Mouse (Mus musculus) limb, embryonic 14.5 days (tissue): ENCODE results near the gene E330009J07Rik. TPM values are rescaled to one million over a fixed set of nuclear protein-coding genes. Genes with fewer than 3 reads are reported as not detected.

Experiments
- ATAC-seq: fragments of 200-750 bp; cut with Nextera tagmentation; 2 replicates; pipeline ENCODE4 v1.8.0; 2017; ENCODE audit warnings: low read depth, moderate number of reproducible peaks, moderate TSS enrichment; ENCODE audit not compliant: low FRiP score
- DNase-seq: peaks from one replicate; pipeline ENCODE4 v3.0.0-alpha.2; 2015; ENCODE audit warnings: low spot score
- H3K27ac ChIP-seq: fragments of 300-500 bp; sonication (generic); replicated peaks from 2 replicates; pipeline ENCODE4 v1.5.1; 2014; ENCODE audit warnings: low read depth, mild to moderate bottlenecking, low read length, moderate library complexity, mixed read lengths
- H3K27me3 ChIP-seq: fragments of 300-500 bp; sonication (generic); 2 replicates; pipeline ENCODE4 v1.6.1; 2014; ENCODE audit warnings: low read length, mixed read lengths; ENCODE audit not compliant: control insufficient read depth, insufficient read depth
- H3K36me3 ChIP-seq: fragments of 300-500 bp; sonication (generic); 2 replicates; pipeline ENCODE4 v1.6.1; 2014; ENCODE audit warnings: mild to moderate bottlenecking, low read length, moderate library complexity, mixed read lengths; ENCODE audit not compliant: control insufficient read depth, insufficient read depth
- H3K4me1 ChIP-seq: fragments of 300-500 bp; sonication (generic); 2 replicates; pipeline ENCODE4 v1.6.1; 2014; ENCODE audit warnings: antibody characterized with exemption, low read length, mixed read lengths; ENCODE audit not compliant: control insufficient read depth, insufficient read depth
- H3K4me2 ChIP-seq: fragments of 300-500 bp; sonication (generic); replicated peaks from 2 replicates; pipeline ENCODE4 v1.6.1; 2014; ENCODE audit warnings: low read depth, mild to moderate bottlenecking, low read length, moderate library complexity; ENCODE audit not compliant: severe bottlenecking
- H3K4me3 ChIP-seq: fragments of 300-500 bp; sonication (generic); replicated peaks from 2 replicates; pipeline ENCODE4 v1.5.1; 2014; ENCODE audit warnings: low read length
- H3K9ac ChIP-seq: fragments of 300-500 bp; sonication (generic); 2 replicates; pipeline ENCODE4 v1.6.1; 2014; ENCODE audit warnings: mild to moderate bottlenecking, low read depth, low read length, moderate library complexity; ENCODE audit not compliant: severe bottlenecking
- H3K9me3 ChIP-seq: fragments of 300-500 bp; sonication (generic); 2 replicates; pipeline ENCODE4 v1.6.1; 2016; ENCODE audit warnings: low read length; ENCODE audit not compliant: control insufficient read depth
- POLR2A ChIP-seq: fragments of 200-500 bp; IDR thresholded peaks from 2 replicates; pipeline ENCODE4 v1.8.0; 2012; ENCODE audit warnings: inconsistent platforms, mild to moderate bottlenecking, moderate library complexity, borderline replicate concordance; ENCODE audit not compliant: insufficient read depth, insufficient read length; ENCODE audit errors: extremely low read depth
- WGBS: fragments of 180-500 bp; shearing (Covaris S2); extraction: QIAGEN DNeasy Blood & Tissue Kit; methylation state at CpG from one replicate; pipeline ENCODE4 v1.1.7; 2014; 5-methylcytosine and 5-hydroxymethylcytosine counted together
- polyA plus RNA-seq, 2 experiments: library from polyadenylated mRNA; depleted of rRNA in 1 of 2; stranded (reverse) in 1 of 2; unstranded in 1 of 2; fragments of >200 nt; fragmentation: Nextera tagmentation in 1 of 2; extraction: Ambion mirVana in 1 of 2; gene quantifications; 2 replicates each; pipeline versions ENCODE4 v1.2.1 to v1.2.3; 2012 to 2014

The E330009J07Rik gene
- polyA plus RNA-seq, 2 experiments: 5.5 to 7.2 TPM

- no peak overlapping the region for H3K9ac ChIP-seq
- H3K4me3 ChIP-seq: no peak overlapping the region
- no peaks in the 10 kb centered on the region for H3K27me3 ChIP-seq
- 85% methylated on average over 3 of the region's 3 CpGs for WGBS
- H3K4me1 ChIP-seq: peaks cover 11% of the 10 kb centered on the region; the same call in 1 of the 2 replicates
- no peak for DNase-seq
- TF ChIP-seq POLR2A: no peak
- H3K36me3 ChIP-seq: no peaks in the 10 kb centered on the region
- no peak for ATAC-seq
- H3K9me3 ChIP-seq: no peaks in the 10 kb centered on the region
- no peak overlapping the region for H3K4me2 ChIP-seq
- H3K27ac ChIP-seq: no peak overlapping the region
Observed at GRCm38 (mm10) chr6:40430251-40430650, 5.7 kb downstream of the E330009J07Rik start.

DNA sequence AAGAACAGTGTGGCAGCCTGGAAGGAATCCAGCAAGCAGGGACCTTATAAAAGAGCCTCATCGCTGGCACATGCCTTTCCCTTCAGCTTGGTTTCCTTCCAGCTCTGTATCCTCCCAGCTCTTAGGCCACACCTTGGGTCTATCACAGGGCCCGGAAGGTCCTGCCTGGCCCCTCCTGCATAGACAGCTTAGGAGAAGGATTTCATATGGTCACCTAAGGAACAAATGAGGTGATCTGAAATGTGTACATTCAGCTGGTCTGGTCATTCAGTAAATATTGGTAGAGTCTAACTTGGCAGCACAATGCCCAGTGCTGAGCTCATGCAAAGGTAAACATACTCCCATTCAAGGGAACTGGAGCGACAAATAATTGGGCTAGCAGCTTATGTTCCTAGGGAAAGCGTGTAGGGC lies 6.4 kb downstream of the E330009J07Rik start:
- DNase-seq: no peak
- Histone ChIP-seq H3K27me3 (no peaks in the 10 kb centered on the region), H3K4me1 (peaks cover 7% of the 10 kb centered on the region; the same call in 1 of the 2 replicates), H3K9me3 (no peaks in the 10 kb centered on the region), H3K9ac (no peak overlapping the region), H3K27ac (no peak overlapping the region), H3K4me2 (no peak overlapping the region), H3K36me3 (no peaks in the 10 kb centered on the region), H3K4me3 (no peak overlapping the region)
- no peak for TF ChIP-seq POLR2A
- no peak for ATAC-seq
- 83% methylated on average over 4 of the region's 4 CpGs for WGBS

DNA sequence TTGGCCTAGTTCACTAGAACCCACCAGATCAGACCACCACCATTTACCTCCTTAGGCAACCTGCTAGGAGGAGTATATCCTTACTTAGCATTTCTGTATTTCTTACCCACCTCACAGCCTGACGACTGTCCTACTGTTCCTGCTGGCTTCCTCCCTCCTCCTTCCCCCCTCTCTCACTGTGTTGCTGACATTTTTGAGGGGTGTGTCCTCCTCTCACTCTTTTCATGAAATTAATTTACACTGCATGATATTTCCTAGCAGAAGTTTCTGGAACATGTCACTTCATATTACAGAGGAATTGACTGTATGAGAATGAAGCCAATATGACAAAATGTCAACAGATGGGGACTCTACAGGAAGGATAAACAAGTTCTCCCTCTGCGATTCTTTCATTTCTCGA lies 7.2 kb downstream of the E330009J07Rik start:
- Histone ChIP-seq H3K9ac (no peak overlapping the region), H3K9me3 (no peaks in the 10 kb centered on the region), H3K4me3 (no peak overlapping the region), H3K4me2 (no peak overlapping the region), H3K27ac (no peak overlapping the region), H3K27me3 (no peaks in the 10 kb centered on the region), H3K36me3 (no peaks in the 10 kb centered on the region), H3K4me1 (peaks cover 7% of the 10 kb centered on the region; the same call in 1 of the 2 replicates)
- no peak for TF ChIP-seq POLR2A
- ATAC-seq (no peak), DNase-seq (no peak)
- 65% methylated on average over 3 of the region's 3 CpGs for WGBS

GRCm38 (mm10) chr6:40427441-40427840 lies 8.5 kb downstream of the E330009J07Rik start:
- DNase-seq (no peak), ATAC-seq (no peak)
- Histone ChIP-seq H3K4me2 (no peak overlapping the region), H3K4me3 (no peak overlapping the region), H3K27me3 (no peaks in the 10 kb centered on the region), H3K9ac (no peak overlapping the region), H3K9me3 (no peaks in the 10 kb centered on the region), H3K27ac (no peak overlapping the region), H3K36me3 (no peaks in the 10 kb centered on the region), H3K4me1 (peaks cover 7% of the 10 kb centered on the region; the same call in 1 of the 2 replicates)
- no peak for TF ChIP-seq POLR2A
- 81% methylated on average over 7 of the region's 7 CpGs for WGBS

DNA sequence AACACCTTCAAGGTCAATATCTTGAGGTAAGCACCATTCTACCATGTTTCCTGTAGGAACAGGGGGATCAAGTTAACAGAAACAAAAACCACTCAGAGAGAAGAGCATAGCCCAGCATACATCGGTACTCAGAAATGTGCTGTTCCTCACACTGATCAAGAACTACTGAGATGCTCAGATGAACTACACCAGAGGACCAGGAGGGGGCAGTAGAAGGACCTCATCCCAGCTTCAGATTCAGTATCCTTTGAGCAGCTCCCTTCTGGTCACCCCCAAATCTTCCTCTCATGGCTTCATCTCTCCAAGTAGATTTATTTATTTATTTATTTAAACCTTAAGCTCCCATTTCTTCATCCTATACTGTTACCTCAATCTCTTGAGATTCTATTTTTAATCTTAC lies 12.2 kb downstream of the E330009J07Rik start:
- Histone ChIP-seq H3K27me3 (no peaks in the 10 kb centered on the region), H3K4me3 (no peak overlapping the region), H3K36me3 (0 out of 2 replicates have a peak, but pooled peaks cover 1% of the 10 kb centered on the region), H3K9me3 (no peaks in the 10 kb centered on the region), H3K4me1 (no peaks in the 10 kb centered on the region), H3K27ac (no peak overlapping the region), H3K9ac (no peak overlapping the region), H3K4me2 (no peak overlapping the region)
- TF ChIP-seq POLR2A: no peak
- 67% methylated on average over 1 of the region's 1 CpGs for WGBS
- DNase-seq (peak; percentile 15), ATAC-seq (no peak)

DNA sequence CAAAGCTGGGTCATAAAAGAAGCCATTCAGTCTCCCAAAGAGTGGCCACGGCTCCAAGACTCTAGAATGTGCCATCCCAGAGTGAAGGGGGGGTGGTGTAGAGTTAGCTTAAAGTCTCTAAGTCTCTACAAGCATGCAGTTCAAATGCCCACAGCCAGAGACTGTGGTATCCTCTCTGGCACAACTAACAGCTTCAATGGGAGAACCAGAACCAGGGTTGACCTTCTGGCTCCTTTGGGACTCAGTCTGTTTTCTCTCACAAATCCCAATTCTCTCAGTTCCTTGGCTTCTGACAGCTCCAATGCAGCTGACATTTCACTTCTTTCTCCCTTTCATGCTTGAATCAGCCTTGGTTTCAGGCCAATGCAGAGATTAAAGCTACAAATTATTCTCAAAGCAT lies 12.9 kb downstream of the E330009J07Rik start:
- H3K27ac ChIP-seq: no peak overlapping the region
- no peak overlapping the region for H3K4me3 ChIP-seq
- 0 out of 2 replicates have a peak, but pooled peaks cover 4% of the 10 kb centered on the region for H3K36me3 ChIP-seq
- H3K9me3 ChIP-seq: no peaks in the 10 kb centered on the region
- 83% methylated on average over 1 of the region's 1 CpGs for WGBS
- no peaks in the 10 kb centered on the region for H3K27me3 ChIP-seq
- H3K4me2 ChIP-seq: no peak overlapping the region
- no peaks in the 10 kb centered on the region for H3K4me1 ChIP-seq
- ATAC-seq: no peak
- TF ChIP-seq POLR2A: no peak
- no peak for DNase-seq
- no peak overlapping the region for H3K9ac ChIP-seq
